Mouse (Mus musculus) heart, postnatal 10 days (tissue): Measurements from ENCODE around the gene Ulk4. TPM values are rescaled to one million over a fixed set of nuclear protein-coding genes. Genes with fewer than 3 reads are reported as not detected.
A peak's percentile ranks its signal among the peaks of the same experiment; 100 is the strongest.

Source experiments
- DNase-seq, 2 experiments: peaks; one replicate each; pipeline ENCODE4 v3.0.0; 2021
- intact Hi-C: fragments of 180-260 bp; cut with DNase I; formaldehyde crosslinking; loops from one replicate; pipeline ENCODE4 v1.15.1; 2025
- total RNA-seq, 2 experiments: library from RNA; stranded (reverse); gene quantifications; 2 replicates each; pipeline ENCODE4 v1.2.3; 2021

Gene Ulk4
- total RNA-seq, 2 experiments from 2014 or later = 0.74 to 1.4 TPM

DNA sequence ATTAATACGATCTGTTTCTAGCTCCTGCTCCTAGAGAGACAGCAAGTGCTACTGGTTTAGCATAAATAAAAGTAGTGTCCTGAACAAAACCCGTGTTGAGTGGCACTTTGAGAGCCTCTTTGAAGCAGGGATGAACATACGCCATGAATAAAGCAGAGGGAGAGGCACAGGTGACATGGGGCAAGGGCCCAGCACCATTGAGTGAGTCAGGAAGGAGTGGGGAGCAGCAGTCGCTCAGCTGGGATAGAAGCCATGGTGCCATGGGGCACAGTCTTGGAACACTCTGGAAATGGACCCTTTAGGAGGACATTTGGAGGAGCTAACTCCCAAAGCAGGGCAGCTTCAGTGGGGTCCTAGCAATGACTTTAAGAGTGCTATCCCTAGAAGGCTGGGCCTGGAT lies 238.6 kb downstream of the Ulk4 start:
- DNase-seq = no peak
- intact Hi-C loops = no loop called here

DNA sequence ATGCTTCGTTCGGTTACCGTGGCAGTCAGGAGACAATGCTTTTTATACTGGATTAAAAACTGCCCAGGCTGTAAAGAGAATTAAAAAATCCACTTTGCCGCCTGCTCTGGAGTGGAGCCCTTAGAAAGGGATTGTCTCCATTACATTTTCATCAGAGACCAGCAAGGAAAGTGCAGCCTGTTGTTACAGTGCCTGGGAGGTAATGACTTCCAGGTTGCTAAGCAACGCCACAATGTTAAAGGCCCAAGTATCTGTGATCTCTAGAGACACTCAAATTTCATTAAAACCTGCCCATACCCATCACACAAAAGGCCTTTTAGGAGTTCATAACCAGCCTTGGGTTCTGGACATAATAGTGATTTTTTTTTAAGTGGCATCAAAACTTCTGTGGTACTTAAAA lies 239.0 kb downstream of the Ulk4 start:
- DNase-seq = no peak
- intact Hi-C loops = no loop called here

DNA sequence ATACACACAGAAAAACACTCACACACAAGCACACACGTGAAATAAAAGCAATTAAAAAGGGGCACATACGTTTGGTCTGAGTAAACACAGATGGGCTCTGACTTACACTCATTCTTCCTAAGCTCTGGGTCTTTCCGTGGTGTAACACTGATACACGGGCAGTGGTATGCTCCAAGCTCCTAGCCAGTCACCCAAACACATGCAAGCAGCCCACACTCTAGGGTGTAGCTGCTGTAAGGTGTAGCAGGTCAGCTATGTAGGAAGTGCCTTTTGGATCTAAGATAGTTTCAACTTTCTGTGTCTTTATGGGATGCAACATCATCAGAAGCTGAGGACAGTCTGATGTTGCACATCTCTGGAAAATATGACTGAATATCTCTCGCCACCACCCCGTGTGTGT lies 241.7 kb downstream of the Ulk4 start:
- no peak for DNase-seq
- intact Hi-C loops = no loop called here

DNA sequence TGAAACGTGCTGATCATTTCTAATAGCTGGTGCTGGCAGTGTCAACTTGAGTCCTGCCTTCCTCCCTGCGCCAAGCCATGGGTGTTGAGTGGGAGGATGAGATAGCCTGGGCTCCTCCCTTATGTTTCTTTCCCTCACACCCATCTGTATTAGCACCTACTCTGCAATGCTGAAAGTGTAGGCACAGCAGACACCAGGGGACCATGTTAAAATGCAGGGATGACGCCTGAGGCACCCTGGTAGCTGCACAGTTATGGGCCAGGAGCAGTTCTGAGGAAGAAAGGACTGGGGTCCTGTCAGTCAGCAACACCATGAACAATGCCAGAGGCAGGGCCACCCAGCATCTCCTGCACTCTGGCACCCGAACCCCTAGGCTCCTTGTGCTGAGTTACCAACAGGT lies 243.4 kb downstream of the Ulk4 start:
- intact Hi-C loops = no loop called here
- no peak for DNase-seq

GRCm38 (mm10) chr9:121032322-121032964 lies 244.6 kb downstream of the Ulk4 start:
- intact Hi-C loops = no loop called here
- no peak for DNase-seq

DNA sequence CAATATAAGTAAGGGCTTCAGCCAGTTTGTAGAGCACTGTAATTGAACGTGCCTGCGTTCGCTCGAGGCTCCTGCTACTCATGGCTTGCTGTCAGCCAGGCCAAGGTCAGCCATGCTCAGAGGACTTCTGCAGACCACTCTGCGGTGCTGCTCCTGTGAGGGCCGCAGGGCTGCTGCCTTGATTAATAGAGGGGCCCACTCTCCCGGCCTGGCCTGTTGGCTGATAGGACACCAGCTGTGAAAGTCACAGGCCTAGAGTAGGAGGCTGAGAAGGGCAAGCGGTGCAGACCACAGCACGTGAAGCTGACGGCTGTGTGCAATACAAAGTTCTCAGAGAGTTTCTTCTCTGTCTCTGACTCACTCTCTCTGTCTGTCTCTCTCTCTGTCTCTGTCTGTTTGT lies 246.0 kb downstream of the Ulk4 start:
- intact Hi-C loops = no loop called here

GRCm38 (mm10) chr9:121029786-121030185 lies 247.2 kb downstream of the Ulk4 start:
- DNase-seq = no peak
- intact Hi-C loops = no loop called here

More for the DNA sequence above, 246.0 kb downstream of the Ulk4 start:
- DNase-seq = no peak

DNA sequence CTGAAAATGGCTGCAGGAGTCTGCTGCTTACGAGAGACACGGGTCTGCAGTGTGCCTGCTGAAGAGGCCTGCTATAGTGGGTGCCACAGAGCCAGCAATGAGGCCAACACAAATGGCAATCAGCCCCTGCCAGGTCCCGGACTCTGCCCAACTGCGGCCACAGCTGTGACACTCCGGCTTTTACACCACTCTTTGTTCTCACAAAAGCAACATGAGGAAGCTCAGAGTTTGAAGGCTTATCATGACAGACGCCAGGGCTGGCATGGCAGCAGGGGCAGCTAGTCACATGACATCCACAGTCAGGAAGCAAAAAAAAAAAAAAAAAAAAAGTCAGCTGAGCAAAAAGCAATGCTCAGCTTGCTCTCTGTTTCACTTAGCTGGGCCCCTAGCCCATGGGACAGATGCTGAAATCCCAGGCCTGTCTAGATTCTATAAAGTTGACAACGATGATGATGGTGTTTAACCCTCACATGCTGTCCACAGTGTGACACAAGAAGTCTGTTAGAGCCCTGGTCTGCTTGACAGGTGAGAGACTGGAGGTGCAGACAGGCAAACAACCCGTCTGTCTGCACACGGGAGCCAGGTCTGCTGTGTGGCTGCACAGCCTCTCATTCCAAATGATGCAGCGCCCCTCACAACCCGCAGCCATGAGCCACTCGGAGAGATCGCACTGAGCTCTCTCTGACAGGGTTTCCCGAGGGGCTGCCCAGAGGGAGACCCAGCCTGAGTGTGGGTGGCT lies 253.3 kb downstream of the Ulk4 start:
- DNase-seq = peak; percentile 28 to 45
- intact Hi-C loops = no loop called here

- DNase-seq = no peak
- intact Hi-C loops = no loop called here
Observed at GRCm38 (mm10) chr9:121020360-121020759, 256.6 kb downstream of the Ulk4 start.

- no peak for DNase-seq
- intact Hi-C loops = no loop called here
Observed at GRCm38 (mm10) chr9:121019932-121020331, 257.1 kb downstream of the Ulk4 start.

GRCm38 (mm10) chr9:121018524-121019315 lies 258.3 kb downstream of the Ulk4 start:
- intact Hi-C loops = no loop called here
- DNase-seq = no peak

DNA sequence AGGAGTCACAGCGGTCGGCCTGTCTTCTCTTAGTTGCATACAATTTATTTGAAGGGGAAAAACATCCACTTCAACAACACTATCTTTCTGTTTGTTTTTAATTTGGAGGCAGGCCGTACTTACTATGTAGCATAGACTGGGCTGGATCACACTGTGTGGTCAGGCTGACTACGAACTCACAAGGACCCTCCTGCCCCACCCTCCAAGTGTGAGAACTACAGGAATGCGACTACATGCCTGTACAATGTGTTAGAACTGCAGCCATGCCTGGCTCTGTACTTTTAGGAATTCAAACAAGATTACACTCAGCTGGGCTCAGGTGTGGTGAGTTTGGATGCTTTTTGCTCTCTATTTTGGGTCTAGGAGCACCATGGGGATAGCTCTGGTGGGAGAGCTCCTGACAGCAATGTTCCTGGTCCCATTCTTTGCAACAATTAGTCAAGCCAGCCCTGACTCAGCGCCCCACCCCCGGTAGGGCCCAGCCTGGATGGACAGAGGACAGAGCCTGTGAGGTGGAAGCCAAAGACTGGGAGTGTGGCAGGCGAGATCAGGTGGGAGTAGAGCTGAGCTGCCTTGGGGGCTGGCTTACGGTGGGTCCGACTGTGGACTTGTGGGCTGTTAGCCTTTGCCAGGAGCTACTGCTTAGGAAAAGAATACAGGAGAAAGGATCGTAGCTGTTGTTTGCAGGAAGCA lies 261.0 kb downstream of the Ulk4 start:
- intact Hi-C loops = no loop called here
- no peak for DNase-seq

GRCm38 (mm10) chr9:121011540-121011939 lies 265.5 kb downstream of the Ulk4 start:
- intact Hi-C loops = no loop called here
- no peak for DNase-seq

DNA sequence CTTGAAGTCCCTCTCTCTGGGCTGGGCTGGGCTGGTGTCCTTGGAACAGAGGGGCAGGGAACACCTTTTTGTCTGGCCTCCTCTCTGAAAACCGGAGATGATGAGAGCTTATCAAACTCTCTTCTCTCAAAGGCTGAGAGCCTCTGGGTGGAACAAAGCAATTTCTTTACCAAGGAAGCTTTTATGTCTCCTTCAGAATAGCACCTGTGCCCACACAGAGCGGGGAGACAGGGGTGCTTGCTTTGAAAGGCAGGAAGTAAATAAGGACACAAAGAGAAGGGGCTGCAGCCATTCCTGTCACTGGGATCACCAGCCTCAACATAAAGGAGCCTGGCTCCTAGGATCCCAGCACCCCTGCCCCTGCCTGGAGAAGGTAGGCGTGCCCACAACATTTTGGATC lies 266.5 kb downstream of the Ulk4 start:
- no peak for DNase-seq
- intact Hi-C loops = no loop called here

GRCm38 (mm10) chr9:121005961-121006360 lies 271.0 kb downstream of the Ulk4 start:
- intact Hi-C loops = no loop called here
- DNase-seq = no peak

GRCm38 (mm10) chr9:121001681-121002540 lies 275.1 kb downstream of the Ulk4 start:
- intact Hi-C loops = no loop called here

DNA sequence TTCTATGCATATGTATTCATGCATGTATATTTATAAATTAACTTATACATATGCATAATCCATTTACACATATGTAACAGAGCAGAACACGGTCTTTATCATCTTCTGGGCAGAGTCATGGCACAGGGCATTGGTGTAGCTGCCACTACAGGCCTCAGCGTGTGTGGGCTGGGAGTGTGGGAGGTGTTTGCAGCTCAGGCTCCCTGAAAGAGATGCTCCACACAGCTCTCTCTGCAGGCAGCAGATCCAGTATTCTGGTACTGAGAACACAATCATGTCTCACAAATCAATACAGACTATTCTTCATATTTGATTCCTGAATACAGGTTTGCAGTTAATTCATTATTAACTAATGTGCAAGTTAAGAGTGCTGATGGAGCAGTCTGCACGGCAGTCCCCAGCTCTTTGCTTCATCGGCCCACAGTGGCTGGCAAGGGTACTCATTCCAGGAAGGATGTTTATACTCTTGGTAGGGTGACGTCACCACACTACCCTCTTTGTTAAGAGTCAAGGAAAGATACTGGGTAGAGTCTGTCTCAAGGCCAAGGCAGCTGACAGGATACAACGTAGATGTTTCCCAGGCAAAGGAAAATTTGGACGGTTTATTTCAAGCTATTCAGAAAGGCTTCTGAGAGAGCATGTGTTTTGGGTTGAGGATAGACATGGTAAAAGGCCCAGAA lies 276.2 kb downstream of the Ulk4 start:
- no peak for DNase-seq
- intact Hi-C loops = no loop called here

More at GRCm38 (mm10) chr9:121001681-121002540, 275.1 kb downstream of the Ulk4 start:
- peak; percentile 36 to 41 for DNase-seq

- intact Hi-C loops = no loop called here
- DNase-seq = no peak
Observed at GRCm38 (mm10) chr9:120998696-120999095, 278.3 kb downstream of the Ulk4 start.
